ENCODE assay signal across 9 mouse cellular contexts in the genomic region with DNA sequence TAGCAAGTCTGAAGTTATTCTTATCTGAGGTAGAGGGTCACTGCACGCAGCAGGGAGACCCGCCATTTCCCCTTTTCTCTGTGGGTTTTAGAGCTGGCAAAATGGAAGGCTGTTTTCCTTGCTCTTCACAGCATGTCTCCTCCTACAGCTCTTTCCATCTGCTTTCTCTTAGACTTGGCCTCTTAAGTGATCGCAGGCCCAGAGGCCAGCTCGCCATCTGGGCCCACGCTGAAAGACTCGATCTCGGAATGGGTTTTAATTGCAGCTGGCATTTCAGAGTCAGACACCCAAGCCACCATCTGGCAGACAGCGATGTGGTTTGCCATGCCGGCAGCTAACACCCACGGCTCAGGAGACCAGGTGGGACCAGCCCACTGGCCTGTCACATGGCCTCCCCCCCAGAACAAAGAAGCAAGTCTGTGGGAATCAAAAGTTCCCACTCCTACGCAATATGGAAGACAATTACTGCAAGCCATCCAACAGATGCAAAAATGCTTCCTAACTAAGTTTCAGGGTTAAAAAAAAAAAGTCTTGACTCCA. TPM values are rescaled to one million over a fixed set of nuclear protein-coding genes. Genes with fewer than 3 reads are reported as not detected.
DNase-seq lines count a peak whose midpoint lies in the region; ATAC-seq and TF ChIP-seq lines count a peak whose summit lies in the region.
"Had no signal": no experiment of that assay in that cellular context is flagged by ENCODE, and none has a peak within 500 bp of the region (broad histone marks: within the 10 kb centered on the region; RNA-seq: fewer than 3 reads in every experiment).

No protein-coding gene starts in this region.

- TF ChIP-seq POLR2A in brain, embryonic 14.5 days (IDR thresholded peaks at IDR 0.05; ENCODE audit: borderline replicate concordance, extremely low read depth, insufficient read depth, insufficient read length, poor library complexity, severe bottlenecking) = no peak
- TF ChIP-seq POLR2A in lung, adult 2 months (IDR thresholded peaks at IDR 0.05; ENCODE audit: borderline replicate concordance, extremely low read depth, low read depth, low read length) = no peak

- H3K4me1 ChIP-seq in hindbrain, embryonic 11.5 days (replicated peaks; ENCODE audit: control insufficient read depth, insufficient read depth, low read length) = no peaks in the 10 kb centered on the region
- H3K4me1 ChIP-seq in lung, adult 2 months (ENCODE audit: control insufficient read depth, insufficient read depth, low read length) = peaks cover 28% of the 10 kb centered on the region

- no peaks in the 10 kb centered on the region for H3K9me3 ChIP-seq in hindbrain, embryonic 11.5 days (ENCODE audit: control insufficient read depth, low read length)
- H3K9me3 ChIP-seq: heart, embryonic 15.5 days had no signal

- peak; percentile 34 for DNase-seq in gastrocnemius, postnatal 14 days
- no peak for DNase-seq in gastrocnemius, postnatal 36 days
- peak; percentile 86 for DNase-seq in brain, embryonic 14.5 days (ENCODE audit: low read depth)
- DNase-seq in hindbrain, embryonic 11.5 days (ENCODE audit: low spot score) = peak; percentile 69
- peak; percentile 80 for DNase-seq in mesoderm, embryonic 11.5 days (ENCODE audit: low read depth, low spot score)
- no peak for DNase-seq in urinary bladder, postnatal 36 days (ENCODE audit: low spot score in 2 of 2)
- no peak for DNase-seq in c-Kit-positive CD71-positive TER-119-positive erythroid progenitor cells, embryonic 14.5 days (ENCODE audit: low spot score)
- no peak for DNase-seq in lung, adult 2 months

- no peaks in the 10 kb centered on the region for H3K27me3 ChIP-seq in hindbrain, embryonic 11.5 days (ENCODE audit: control insufficient read depth, insufficient read depth, low read length)
- H3K27me3 ChIP-seq: heart, embryonic 15.5 days had no signal

- WGBS in hindbrain, embryonic 11.5 days = 55% methylated on average over 11 of the region's 11 CpGs
- WGBS in lung, adult 2 months = 65% methylated on average over 11 of the region's 11 CpGs

- no peaks in the 10 kb centered on the region for H3K36me3 ChIP-seq in hindbrain, embryonic 11.5 days (ENCODE audit: control insufficient read depth, insufficient read depth, low read length)
- H3K36me3 ChIP-seq: heart, embryonic 15.5 days had no signal

- no peak overlapping the region for H3K4me3 ChIP-seq in hindbrain, embryonic 11.5 days (ENCODE audit: low read depth, low read length)
- H3K4me3 ChIP-seq in lung, adult 2 months (replicated peaks; ENCODE audit: extremely low read depth, low read depth, low read length) = no peak overlapping the region
- H3K4me3 ChIP-seq: heart, embryonic 15.5 days had no signal

- peak; percentile 38 for ATAC-seq in hindbrain, embryonic 11.5 days (ENCODE audit: low FRiP score)

- no peak overlapping the region for H3K27ac ChIP-seq in hindbrain, embryonic 11.5 days (ENCODE audit: low read depth, low read length)
- H3K27ac ChIP-seq: heart, embryonic 15.5 days had no signal

- no peak for TF ChIP-seq CTCF in brain, embryonic 14.5 days (IDR thresholded peaks at IDR 0.05; ENCODE audit: borderline replicate concordance, extremely low read depth, insufficient read depth, insufficient read length)
- TF ChIP-seq CTCF in lung, adult 2 months (IDR thresholded peaks at IDR 0.05; ENCODE audit: insufficient read depth, low read length) = no peak

- intact Hi-C loops in gastrocnemius, postnatal 14 days (cut with DNase I; ENCODE audit: low total_unique reads) = no loop called here
- intact Hi-C loops in gastrocnemius, postnatal 36 days (cut with DNase I) = loop anchor here (5.0 kb wide), 1 partner anchor 34 kb away; no protein-coding TSS in a partner anchor

- no peak overlapping the region for H3K4me2 ChIP-seq in hindbrain, embryonic 11.5 days (replicated peaks; ENCODE audit: low read depth, low read length)
- H3K4me2 ChIP-seq: heart, embryonic 15.5 days had no signal

- H3K9ac ChIP-seq in hindbrain, embryonic 11.5 days (ENCODE audit: low read depth, low read length) = no peak overlapping the region
- H3K9ac ChIP-seq: heart, embryonic 15.5 days had no signal

RNA-seq across cellular contexts. Expression of gene Tgfbr2, which starts 36.5 kb away (rescaled TPM):
- total RNA-seq in gastrocnemius, postnatal 14 days (2021) = 10 to 100 TPM; 29.9 to 36.5 TPM
- 10 to 100 TPM; 17.7 to 18.6 TPM for total RNA-seq in gastrocnemius, postnatal 36 days (2021)
- 9.1 and 13.6 TPM in 2 replicates for polyA plus RNA-seq in brain, embryonic 14.5 days (2012; rRNA removed)
- 8.8 and 10.9 TPM in 2 replicates for polyA plus RNA-seq in hindbrain, embryonic 11.5 days (2014; fragmentation: Nextera tagmentation; extraction: Ambion mirVana)
- polyA plus RNA-seq in lung, adult 2 months (2012; rRNA removed) = 135 and 146 TPM in 2 replicates

Comparison
In these comparisons a context has a peak if more than half of its experiments do, and no peak if none do; other contexts are left out.
1. DNase-seq: peak in gastrocnemius, postnatal 14 days (single experiment), brain, embryonic 14.5 days (single experiment), hindbrain, embryonic 11.5 days (single experiment) and mesoderm, embryonic 11.5 days (single experiment); none in gastrocnemius, postnatal 36 days (0 of 2), urinary bladder, postnatal 36 days (0 of 2), c-Kit-positive CD71-positive TER-119-positive erythroid progenitor cells, embryonic 14.5 days (single experiment) and lung, adult 2 months (single experiment).